Mouse (Mus musculus) CH12.LX (cell line): Measurements from ENCODE around the gene Ms4a12. TPM values are rescaled to one million over a fixed set of nuclear protein-coding genes. Genes with fewer than 3 reads are reported as not detected.
"Not testable (repeated sequence)": the region's sequence is repeated elsewhere in the genome, so short reads cannot be mapped to it uniquely, and the experiment has no call there.

Experiments
- DNase-seq: peaks from one replicate; pipeline ENCODE4 v3.0.0-alpha.2; 2013; ENCODE audit errors: extremely low read depth
- H3K27ac ChIP-seq: 2 replicates; pipeline ENCODE4 v1.5.1; 2012; ENCODE audit warnings: low read depth, mild to moderate bottlenecking, control low read depth, moderate library complexity; ENCODE audit not compliant: insufficient read depth
- H3K27me3 ChIP-seq: replicated peaks from 2 replicates; pipeline ENCODE3; 2012; ENCODE audit warnings: inconsistent platforms
- H3K36me3 ChIP-seq, 2 experiments: replicated peaks in 1 of 2; 2 replicates each; pipeline versions ENCODE3 to v1.6.1; 2012; ENCODE audit warnings: inconsistent platforms in 1 of 2, low read length in 1 of 2, mild to moderate bottlenecking in 1 of 2, mixed read lengths in 1 of 2, moderate library complexity in 1 of 2; ENCODE audit not compliant: control insufficient read depth in 1 of 2, insufficient read depth in 1 of 2
- H3K4me1 ChIP-seq, 2 experiments: 2 replicates each; pipeline ENCODE4 v1.6.1; 2012; ENCODE audit warnings: inconsistent platforms in 1 of 2, moderate library complexity in 1 of 2; ENCODE audit not compliant: insufficient read depth in 2 of 2, control insufficient read depth in 1 of 2
- H3K4me2 ChIP-seq: 2 replicates; pipeline ENCODE4 v1.6.1; 2012; ENCODE audit warnings: low read depth, mild to moderate bottlenecking, control low read depth; ENCODE audit not compliant: poor library complexity, insufficient read depth, severe bottlenecking
- H3K4me3 ChIP-seq, 3 experiments: fragments of 150-350 bp in 1 of 3; sonication (generic) in 1 of 3; replicated peaks in 1 of 3; 2 replicates each; pipeline versions ENCODE3 to v1.5.1; 2011 to 2012; ENCODE audit warnings: low read depth in 2 of 3, low read length in 2 of 3, mild to moderate bottlenecking in 2 of 3, moderate library complexity in 2 of 3, control low read depth in 1 of 3, improper control_type of control experiment in 1 of 3, inconsistent platforms in 1 of 3, mixed read lengths in 1 of 3; ENCODE audit not compliant: poor library complexity in 1 of 3
- H3K79me2 ChIP-seq: replicated peaks from 2 replicates; pipeline ENCODE4 v1.6.1; 2012; ENCODE audit warnings: mild to moderate bottlenecking, moderate library complexity; ENCODE audit not compliant: control insufficient read depth, poor library complexity, insufficient read depth, severe bottlenecking; ENCODE audit errors: extremely low read depth
- H3K9ac ChIP-seq: 2 replicates; pipeline ENCODE4 v1.6.1; 2012; ENCODE audit warnings: low read depth, mild to moderate bottlenecking, control low read depth, moderate library complexity; ENCODE audit not compliant: insufficient read depth
- H3K9me3 ChIP-seq: replicated peaks from 2 replicates; pipeline ENCODE3; 2012; ENCODE audit warnings: low read length, inconsistent platforms, mixed read lengths
- BHLHE40 ChIP-seq: IDR thresholded peaks from 2 replicates; pipeline ENCODE4 v1.6.1; 2011; ENCODE audit warnings: mild to moderate bottlenecking, low read depth, low read length, improper control_type of control experiment
- CHD1 ChIP-seq: IDR thresholded peaks from 2 replicates; pipeline ENCODE4 v1.6.1; 2012; ENCODE audit warnings: low read depth, low read length, improper control_type of control experiment, inconsistent platforms
- CHD2 ChIP-seq: IDR thresholded peaks from 2 replicates; pipeline ENCODE4 v1.6.1; 2011; ENCODE audit warnings: low read length, improper control_type of control experiment
- EP300 ChIP-seq: IDR thresholded peaks from 2 replicates; pipeline ENCODE4 v1.6.1; 2011; ENCODE audit warnings: low read length, improper control_type of control experiment
- ETS1 ChIP-seq: conservative IDR thresholded peaks from 2 replicates; pipeline ENCODE4 v1.6.1; 2012; ENCODE audit warnings: low read depth, mild to moderate bottlenecking, inconsistent platforms, low read length, improper control_type of control experiment, moderate library complexity
- HCFC1 ChIP-seq: IDR thresholded peaks from 2 replicates; pipeline ENCODE4 v1.6.1; 2012; ENCODE audit warnings: low read depth, mild to moderate bottlenecking, inconsistent platforms, low read length, improper control_type of control experiment
- IRF4 ChIP-seq: IDR thresholded peaks from 2 replicates; pipeline ENCODE4 v1.6.1; 2014; ENCODE audit warnings: low read depth, mild to moderate bottlenecking, inconsistent platforms, low read length, improper control_type of control experiment
- JUN ChIP-seq: IDR thresholded peaks from 2 replicates; pipeline ENCODE4 v1.6.1; 2011; ENCODE audit warnings: low read depth, mild to moderate bottlenecking, low read length, improper control_type of control experiment, moderate library complexity; ENCODE audit not compliant: insufficient read depth
- KAT2A ChIP-seq: IDR thresholded peaks from 2 replicates; pipeline ENCODE4 v1.6.1; 2012; ENCODE audit warnings: low read length, improper control_type of control experiment, inconsistent platforms; ENCODE audit not compliant: insufficient replicate concordance
- MAFK ChIP-seq: IDR thresholded peaks from 2 replicates; pipeline ENCODE4 v1.6.1; 2011; ENCODE audit warnings: low read length, improper control_type of control experiment; ENCODE audit not compliant: insufficient replicate concordance
- MAX ChIP-seq: IDR thresholded peaks from 2 replicates; pipeline ENCODE4 v1.6.1; 2011; ENCODE audit warnings: low read length, improper control_type of control experiment
- MEF2A ChIP-seq: IDR thresholded peaks from 2 replicates; pipeline ENCODE4 v1.6.1; 2014; ENCODE audit warnings: low read depth, mild to moderate bottlenecking, inconsistent platforms, low read length, improper control_type of control experiment, borderline replicate concordance
- MXI1 ChIP-seq: IDR thresholded peaks from 2 replicates; pipeline ENCODE4 v1.6.1; 2011; ENCODE audit warnings: mild to moderate bottlenecking, low read depth, low read length, improper control_type of control experiment
- PAX5 ChIP-seq: IDR thresholded peaks from 2 replicates; pipeline ENCODE4 v1.6.1; 2012; ENCODE audit warnings: low read length, inconsistent platforms, mixed read lengths
- POLR2A ChIP-seq: IDR thresholded peaks from 2 replicates; pipeline ENCODE4 v1.6.1; 2011; ENCODE audit warnings: low read depth, mild to moderate bottlenecking, improper control_type of control experiment, low read length
- RCOR1 ChIP-seq: conservative IDR thresholded peaks from 2 replicates; pipeline ENCODE4 v1.6.1; 2012; ENCODE audit warnings: low read depth, mild to moderate bottlenecking, inconsistent platforms, low read length, improper control_type of control experiment
- TBP ChIP-seq: conservative IDR thresholded peaks from 2 replicates; pipeline ENCODE4 v1.6.1; 2011; ENCODE audit warnings: low read depth, low read length, improper control_type of control experiment
- TCF12 ChIP-seq: IDR thresholded peaks from 2 replicates; pipeline ENCODE4 v1.6.1; 2014; ENCODE audit warnings: low read depth, mild to moderate bottlenecking, inconsistent platforms, low read length, improper control_type of control experiment
- UBTF ChIP-seq: IDR thresholded peaks from 2 replicates; pipeline ENCODE4 v1.6.1; 2012; ENCODE audit warnings: low read depth, mild to moderate bottlenecking, inconsistent platforms, low read length, improper control_type of control experiment, moderate library complexity
- USF1 ChIP-seq: IDR thresholded peaks from 2 replicates; pipeline ENCODE4 v1.6.1; 2014; ENCODE audit warnings: low read depth, mild to moderate bottlenecking, inconsistent platforms, low read length, improper control_type of control experiment
- USF2 ChIP-seq: conservative IDR thresholded peaks from 2 replicates; pipeline ENCODE4 v1.6.1; 2011; ENCODE audit warnings: low read depth, low read length, improper control_type of control experiment
- ZC3H11A ChIP-seq: IDR thresholded peaks from 2 replicates; pipeline ENCODE4 v1.6.1; 2012; ENCODE audit warnings: low read depth, mild to moderate bottlenecking, inconsistent platforms, low read length, improper control_type of control experiment
- ZNF384 ChIP-seq: IDR thresholded peaks from 2 replicates; pipeline ENCODE4 v1.6.1; 2012; ENCODE audit warnings: low read depth, low read length, improper control_type of control experiment, inconsistent platforms
- dilution Hi-C: fragments of 300-500 bp; cut with MboI; formaldehyde crosslinking; loops from 2 replicates; pipeline ENCODE4 v1.14.3; 2020; ENCODE audit warnings: low sequenced_read_pairs; ENCODE audit not compliant: extremely low pct_unique_long_range_greater_than_20kb, extremely low pct_ligation_motif_present
- in situ Hi-C: fragments of 300-500 bp; cut with MboI; formaldehyde crosslinking; loops from 3 replicates; pipeline ENCODE4 v1.14.3; 2019; ENCODE audit warnings: low sequenced_read_pairs, low pct_ligation_motif_present, low pct_unique_long_range_greater_than_20kb, mixed read lengths
- polyA plus RNA-seq: library from polyadenylated mRNA; unstranded; fragments of >175 nt; gene quantifications from 2 replicates; pipeline ENCODE4 v1.2.1, GENCODE M21; 2012; ENCODE audit warnings: low read depth; ENCODE audit not compliant: insufficient read length
- total RNA-seq, 2 experiments: library from RNA; depleted of rRNA; stranded (reverse); fragments of 300-350 nt in 1 of 2; fragments of >200 nt in 1 of 2; gene quantifications; 2 replicates each; pipeline ENCODE4 v1.2.3; 2012 to 2014

The Ms4a12 gene
- total and polyA plus RNA-seq, 3 experiments = not detected

DNA sequence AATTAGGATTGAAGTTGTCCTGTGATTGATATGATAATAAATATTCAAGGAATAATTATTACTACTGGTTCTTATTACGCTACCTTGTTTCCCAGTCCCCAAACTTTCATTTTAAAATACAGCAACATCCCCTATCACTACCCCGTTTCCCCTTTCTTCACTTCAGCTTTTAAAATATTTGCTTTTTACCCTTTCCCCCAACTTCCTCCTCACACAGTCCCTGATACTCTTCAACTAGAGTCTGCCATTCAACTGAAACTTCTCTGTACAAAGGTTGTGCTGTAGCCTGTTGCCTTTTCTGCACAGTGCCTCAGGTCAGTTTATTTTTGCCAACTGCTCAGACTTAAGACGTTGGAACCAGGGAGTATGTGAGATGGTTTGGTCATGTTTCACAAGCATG is 31.3 kb upstream of the Ms4a12 start:
- Histone ChIP-seq H3K4me3 (peak overlapping the region; percentile 54 to 74 (median 70)), H3K36me3 (peaks cover 12 to 33% of the 10 kb centered on the region in 2 experiments), H3K27ac (peak overlapping the region; percentile 66), H3K79me2 (peaks cover 32% of the 10 kb centered on the region), H3K4me2 (peak overlapping the region; percentile 76), H3K9ac (peak overlapping the region; percentile 71), H3K9me3 (no peaks in the 10 kb centered on the region), H3K4me1 (peaks cover 7 to 48% of the 10 kb centered on the region in 2 experiments; a peak in 3 of 4 replicates), H3K27me3 (no peaks in the 10 kb centered on the region)
- in situ Hi-C loops (no loop called here), dilution Hi-C loops (no loop called here)
- TF ChIP-seq ZC3H11A (no peak), CHD2 (no peak), USF1 (no peak), JUN (no peak), MAX (no peak), RCOR1 (no peak), POLR2A (no peak), BHLHE40 (no peak), ZNF384 (no peak), ETS1 (no peak), USF2 (no peak), KAT2A (no peak), TBP (no peak), MAFK (no peak), MEF2A (no peak), TCF12 (no peak), MXI1 (no peak), PAX5 (no peak)
- DNase-seq = no peak

DNA sequence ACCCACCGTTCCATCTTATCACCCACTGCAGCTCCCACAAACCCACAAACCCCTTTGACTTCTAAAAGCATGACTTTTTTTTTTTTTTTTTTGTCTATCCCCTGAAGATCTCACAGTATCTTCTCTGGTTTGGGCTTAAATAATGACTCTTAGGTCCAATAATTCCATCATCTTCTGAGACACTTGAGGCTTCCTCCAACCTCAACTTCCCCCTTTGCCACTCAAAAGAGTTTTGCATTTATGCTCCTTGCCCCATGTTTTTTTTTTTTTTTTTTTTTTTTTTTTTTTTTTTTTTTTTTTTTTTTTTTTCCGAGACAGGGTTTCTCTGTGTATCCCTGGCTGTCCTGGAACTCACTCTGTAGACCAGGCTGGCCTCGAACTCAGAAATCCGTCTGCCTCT is 30.7 kb upstream of the Ms4a12 start:
- peak overlapping the region; percentile 76 for H3K4me2 ChIP-seq
- H3K4me1 ChIP-seq = peaks cover 6 to 48% of the 10 kb centered on the region in 2 experiments; a peak in 3 of 4 replicates
- peaks cover 32% of the 10 kb centered on the region for H3K79me2 ChIP-seq
- peak overlapping the region; percentile 29 to 74 (median 70) for H3K4me3 ChIP-seq
- peaks cover 18 to 39% of the 10 kb centered on the region in 2 experiments for H3K36me3 ChIP-seq
- dilution Hi-C loops, H3K9me3 ChIP-seq, H3K27me3 ChIP-seq, in situ Hi-C loops: not testable (repeated sequence)
- H3K27ac ChIP-seq = 0 out of 2 replicates have a peak overlapping the region, but pooled peaks have one; percentile 47
- peak; percentile 71 for DNase-seq
- 0 out of 2 replicates have a peak overlapping the region, but pooled peaks have one; percentile 71 for H3K9ac ChIP-seq
- TF ChIP-seq MEF2A (0 out of 2 replicates have a peak, but pooled peaks have one; percentile 9), IRF4 (0 out of 2 replicates have a peak, but pooled peaks have one; percentile 26), HCFC1 (0 out of 2 replicates have a peak, but pooled peaks have one; percentile 12), EP300 (0 out of 2 replicates have a peak, but pooled peaks have one; percentile 33), ZNF384 (peak; percentile 96), ETS1 (peak; percentile 45; the same call in 1 of the 2 replicates), MAFK (peak; percentile 38; the same call in 1 of the 2 replicates), CHD1 (peak; percentile 30; the same call in 1 of the 2 replicates), UBTF (peak; percentile 46; the same call in 1 of the 2 replicates)
